Mouse (Mus musculus): ENCODE data around the gene Eif3m. TPM values are rescaled to one million over a fixed set of nuclear protein-coding genes. Genes with fewer than 3 reads are reported as not detected.
"Not testable (repeated sequence)": the region's sequence is repeated elsewhere in the genome, so short reads cannot be mapped to it uniquely, and the experiment has no call there.

Gene Eif3m
- polyA plus RNA-seq, 1 experiment from 2014 or later = 330 TPM

GRCm38 (mm10) chr2:105037956-105038569 is 21.2 kb upstream of the Eif3m start:
- no peaks in the 10 kb centered on the region; the same call in 1 of the 2 replicates for H3K27me3 ChIP-seq (replicated peaks; ENCODE audit: control insufficient read depth, insufficient read depth, low read length)
- no peaks in the 10 kb centered on the region for H3K36me3 ChIP-seq (ENCODE audit: control insufficient read depth, insufficient read depth, low read length)
- no peaks in the 10 kb centered on the region for H3K4me1 ChIP-seq (replicated peaks; ENCODE audit: control insufficient read depth, insufficient read depth, low read length)
- H3K9ac ChIP-seq (ENCODE audit: low read depth, low read length) = no peak overlapping the region
- no peak overlapping the region for H3K4me3 ChIP-seq (ENCODE audit: low read depth, low read length)
- no peaks in the 10 kb centered on the region for H3K9me3 ChIP-seq (ENCODE audit: control insufficient read depth, low read length)
- no peak overlapping the region for H3K4me2 ChIP-seq
- WGBS = 73% methylated on average over 7 of the region's 7 CpGs
- no peak for DNase-seq (ENCODE audit: low spot score)
- ATAC-seq (replicated peaks; ENCODE audit: low FRiP score) = no peak
- no peak overlapping the region for H3K27ac ChIP-seq (ENCODE audit: low read depth, low read length)

GRCm38 (mm10) chr2:105036401-105037070 is 19.7 kb upstream of the Eif3m start:
- no peak for DNase-seq (ENCODE audit: low spot score)
- Histone ChIP-seq H3K4me3 (ENCODE audit: low read depth, low read length) (no peak overlapping the region), H3K4me2 (no peak overlapping the region), H3K9ac (ENCODE audit: low read depth, low read length) (no peak overlapping the region), H3K27ac (ENCODE audit: low read depth, low read length) (no peak overlapping the region), H3K4me1 (replicated peaks; ENCODE audit: control insufficient read depth, insufficient read depth, low read length) (no peaks in the 10 kb centered on the region), H3K9me3 (ENCODE audit: control insufficient read depth, low read length) (no peaks in the 10 kb centered on the region), H3K27me3 (replicated peaks; ENCODE audit: control insufficient read depth, insufficient read depth, low read length) (no peaks in the 10 kb centered on the region), H3K36me3 (ENCODE audit: control insufficient read depth, insufficient read depth, low read length) (no peaks in the 10 kb centered on the region)
- ATAC-seq (replicated peaks; ENCODE audit: low FRiP score) = no peak
- 70% methylated on average over 11 of the region's 11 CpGs for WGBS

- Histone ChIP-seq H3K27ac (ENCODE audit: low read depth, low read length) (no peak overlapping the region), H3K4me2 (no peak overlapping the region), H3K27me3 (replicated peaks; ENCODE audit: control insufficient read depth, insufficient read depth, low read length) (no peaks in the 10 kb centered on the region), H3K9ac (ENCODE audit: low read depth, low read length) (no peak overlapping the region), H3K9me3 (ENCODE audit: control insufficient read depth, low read length) (no peaks in the 10 kb centered on the region), H3K4me3 (ENCODE audit: low read depth, low read length) (no peak overlapping the region), H3K36me3 (ENCODE audit: control insufficient read depth, insufficient read depth, low read length) (no peaks in the 10 kb centered on the region), H3K4me1 (replicated peaks; ENCODE audit: control insufficient read depth, insufficient read depth, low read length) (no peaks in the 10 kb centered on the region)
- ATAC-seq (replicated peaks; ENCODE audit: low FRiP score) (no peak), DNase-seq (ENCODE audit: low spot score) (no peak)
- WGBS = 64% methylated on average over 11 of the region's 11 CpGs
These were observed 19.1 kb upstream of the Eif3m start for GRCm38 (mm10) chr2:105035985-105036384.

GRCm38 (mm10) chr2:105034084-105034483 is 17.2 kb upstream of the Eif3m start:
- 0 out of 2 replicates have a peak, but pooled peaks cover 2% of the 10 kb centered on the region for H3K27me3 ChIP-seq (replicated peaks; ENCODE audit: control insufficient read depth, insufficient read depth, low read length)

GRCm38 (mm10) chr2:105030505-105030904 is 13.6 kb upstream of the Eif3m start:
- H3K27ac ChIP-seq (ENCODE audit: low read depth, low read length) = no peak overlapping the region
- H3K4me1 ChIP-seq (replicated peaks; ENCODE audit: control insufficient read depth, insufficient read depth, low read length) = no peaks in the 10 kb centered on the region
- ATAC-seq (replicated peaks; ENCODE audit: low FRiP score) (no peak), DNase-seq (ENCODE audit: low spot score) (no peak)
- no peaks in the 10 kb centered on the region for H3K9me3 ChIP-seq (ENCODE audit: control insufficient read depth, low read length)
- H3K36me3 ChIP-seq (ENCODE audit: control insufficient read depth, insufficient read depth, low read length) = no peaks in the 10 kb centered on the region
- H3K4me3 ChIP-seq (ENCODE audit: low read depth, low read length) = no peak overlapping the region
- H3K4me2 ChIP-seq = no peak overlapping the region
- no peak overlapping the region for H3K9ac ChIP-seq (ENCODE audit: low read depth, low read length)
- 0 out of 2 replicates have a peak, but pooled peaks cover 2% of the 10 kb centered on the region for H3K27me3 ChIP-seq (replicated peaks; ENCODE audit: control insufficient read depth, insufficient read depth, low read length)
- 87% methylated on average over 5 of the region's 5 CpGs for WGBS

More at GRCm38 (mm10) chr2:105034084-105034483, 17.2 kb upstream of the Eif3m start:
- Histone ChIP-seq H3K36me3 (ENCODE audit: control insufficient read depth, insufficient read depth, low read length) (no peaks in the 10 kb centered on the region), H3K9ac (ENCODE audit: low read depth, low read length) (no peak overlapping the region), H3K4me1 (replicated peaks; ENCODE audit: control insufficient read depth, insufficient read depth, low read length) (no peaks in the 10 kb centered on the region), H3K9me3 (ENCODE audit: control insufficient read depth, low read length) (no peaks in the 10 kb centered on the region), H3K27ac (ENCODE audit: low read depth, low read length) (no peak overlapping the region), H3K4me3 (ENCODE audit: low read depth, low read length) (no peak overlapping the region), H3K4me2 (no peak overlapping the region)
- ATAC-seq (replicated peaks; ENCODE audit: low FRiP score) = no peak
- 86% methylated on average over 3 of the region's 3 CpGs for WGBS
- DNase-seq (ENCODE audit: low spot score) = no peak

- no peak overlapping the region for H3K4me2 ChIP-seq
- H3K9me3 ChIP-seq (ENCODE audit: control insufficient read depth, low read length) = no peaks in the 10 kb centered on the region
- H3K27ac ChIP-seq (ENCODE audit: low read depth, low read length) = no peak overlapping the region
- H3K4me3 ChIP-seq (ENCODE audit: low read depth, low read length) = no peak overlapping the region
- no peaks in the 10 kb centered on the region for H3K4me1 ChIP-seq (replicated peaks; ENCODE audit: control insufficient read depth, insufficient read depth, low read length)
- 72% methylated on average over 5 of the region's 5 CpGs for WGBS
- no peak for ATAC-seq (replicated peaks; ENCODE audit: low FRiP score)
- DNase-seq (ENCODE audit: low spot score) = no peak
- H3K9ac ChIP-seq (ENCODE audit: low read depth, low read length) = no peak overlapping the region
- H3K27me3 ChIP-seq (replicated peaks; ENCODE audit: control insufficient read depth, insufficient read depth, low read length) = 0 out of 2 replicates have a peak, but pooled peaks cover 2% of the 10 kb centered on the region
- H3K36me3 ChIP-seq (ENCODE audit: control insufficient read depth, insufficient read depth, low read length) = no peaks in the 10 kb centered on the region
These were observed 11.9 kb upstream of the Eif3m start for GRCm38 (mm10) chr2:105028806-105029205.

DNA sequence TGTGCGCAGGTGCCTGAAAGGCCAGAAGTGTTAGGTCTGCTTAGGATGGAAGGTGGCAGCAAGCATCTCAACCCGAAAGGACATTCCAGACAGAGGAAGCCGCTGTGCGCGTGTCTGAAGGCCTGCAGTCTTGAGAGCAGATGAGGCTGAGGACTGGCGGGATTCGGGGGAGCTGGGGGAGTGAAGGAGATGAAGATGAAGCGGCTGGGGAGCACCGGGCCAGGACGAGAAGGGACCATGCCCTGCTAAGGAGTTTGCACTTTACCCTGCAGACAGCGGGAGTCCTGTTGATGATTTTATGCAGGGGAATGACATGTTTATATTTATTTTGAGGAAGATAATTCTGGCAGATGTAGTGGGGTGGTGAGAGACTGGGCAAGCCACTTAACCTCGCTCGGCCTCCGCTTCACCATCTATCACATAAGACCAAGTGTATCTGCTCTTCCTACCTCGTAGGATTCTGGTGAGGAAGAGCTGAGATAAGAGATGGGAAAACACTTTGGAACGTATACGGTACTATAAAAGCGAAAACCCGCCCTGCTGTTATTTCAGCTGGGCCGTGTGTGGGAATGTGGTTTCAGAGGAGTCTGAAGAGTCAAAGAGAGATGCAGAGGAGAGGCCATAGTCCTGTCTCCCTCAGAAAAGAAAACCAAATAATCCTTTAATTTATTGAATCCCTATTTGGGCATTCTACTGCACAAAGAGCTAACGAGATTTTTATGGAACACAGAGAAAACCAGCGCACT is 10.2 kb upstream of the Eif3m start:
- ATAC-seq (replicated peaks; ENCODE audit: low FRiP score) (no peak), DNase-seq (ENCODE audit: low spot score) (no peak)
- H3K36me3 ChIP-seq (ENCODE audit: control insufficient read depth, insufficient read depth, low read length) = no peaks in the 10 kb centered on the region
- no peak overlapping the region for H3K4me2 ChIP-seq
- H3K9me3 ChIP-seq (ENCODE audit: control insufficient read depth, low read length) = no peaks in the 10 kb centered on the region
- 71% methylated on average over 22 of the region's 22 CpGs for WGBS
- no peak overlapping the region for H3K4me3 ChIP-seq (ENCODE audit: low read depth, low read length)
- no peak overlapping the region for H3K27ac ChIP-seq (ENCODE audit: low read depth, low read length)
- H3K9ac ChIP-seq (ENCODE audit: low read depth, low read length) = no peak overlapping the region
- H3K4me1 ChIP-seq (replicated peaks; ENCODE audit: control insufficient read depth, insufficient read depth, low read length) = peaks cover 11% of the 10 kb centered on the region
- H3K27me3 ChIP-seq (replicated peaks; ENCODE audit: control insufficient read depth, insufficient read depth, low read length) = 0 out of 2 replicates have a peak, but pooled peaks cover 2% of the 10 kb centered on the region

DNA sequence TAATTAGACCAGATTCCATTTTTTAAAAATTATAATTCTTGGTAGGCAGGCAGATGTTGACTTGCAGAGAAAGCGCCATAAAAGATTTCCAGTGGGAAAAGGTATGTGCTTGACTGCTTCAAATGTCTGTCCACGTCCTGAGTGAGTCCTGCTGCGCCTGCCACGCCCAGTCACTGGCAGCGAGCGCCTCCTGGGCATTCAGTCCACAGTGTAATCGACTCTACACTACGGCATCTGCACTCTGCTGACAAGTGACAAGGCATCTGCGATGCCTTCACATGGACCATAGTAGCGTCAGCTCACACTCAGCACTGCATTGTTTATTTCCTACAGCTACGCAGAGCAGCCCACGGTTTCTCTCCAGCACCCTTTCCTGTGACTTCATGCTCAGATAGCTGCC is 8.7 kb upstream of the Eif3m start:
- H3K27ac ChIP-seq (ENCODE audit: low read depth, low read length); H3K9ac ChIP-seq (ENCODE audit: low read depth, low read length); DNase-seq (ENCODE audit: low spot score); ATAC-seq (replicated peaks; ENCODE audit: low FRiP score); H3K9me3 ChIP-seq (ENCODE audit: control insufficient read depth, low read length); H3K36me3 ChIP-seq (ENCODE audit: control insufficient read depth, insufficient read depth, low read length); H3K4me3 ChIP-seq (ENCODE audit: low read depth, low read length); H3K27me3 ChIP-seq (replicated peaks; ENCODE audit: control insufficient read depth, insufficient read depth, low read length); H3K4me2 ChIP-seq: not testable (repeated sequence)
- WGBS = 80% methylated on average over 12 of the region's 12 CpGs
- peaks cover 13% of the 10 kb centered on the region for H3K4me1 ChIP-seq (replicated peaks; ENCODE audit: control insufficient read depth, insufficient read depth, low read length)

All from liver, embryonic 11.5 days (tissue).